Mouse (Mus musculus) kidney, postnatal 36 days (tissue): ENCODE data around the gene Pin4.
"Not testable (repeated sequence)": the region's sequence is repeated elsewhere in the genome, so short reads cannot be mapped to it uniquely, and the experiment has no call there.

Experiments
- DNase-seq, 2 experiments: peaks; one replicate each; pipeline ENCODE4 v3.0.0; 2021 to 2022; ENCODE audit warnings: mixed read lengths in 2 of 2

The Pin4 gene

DNA sequence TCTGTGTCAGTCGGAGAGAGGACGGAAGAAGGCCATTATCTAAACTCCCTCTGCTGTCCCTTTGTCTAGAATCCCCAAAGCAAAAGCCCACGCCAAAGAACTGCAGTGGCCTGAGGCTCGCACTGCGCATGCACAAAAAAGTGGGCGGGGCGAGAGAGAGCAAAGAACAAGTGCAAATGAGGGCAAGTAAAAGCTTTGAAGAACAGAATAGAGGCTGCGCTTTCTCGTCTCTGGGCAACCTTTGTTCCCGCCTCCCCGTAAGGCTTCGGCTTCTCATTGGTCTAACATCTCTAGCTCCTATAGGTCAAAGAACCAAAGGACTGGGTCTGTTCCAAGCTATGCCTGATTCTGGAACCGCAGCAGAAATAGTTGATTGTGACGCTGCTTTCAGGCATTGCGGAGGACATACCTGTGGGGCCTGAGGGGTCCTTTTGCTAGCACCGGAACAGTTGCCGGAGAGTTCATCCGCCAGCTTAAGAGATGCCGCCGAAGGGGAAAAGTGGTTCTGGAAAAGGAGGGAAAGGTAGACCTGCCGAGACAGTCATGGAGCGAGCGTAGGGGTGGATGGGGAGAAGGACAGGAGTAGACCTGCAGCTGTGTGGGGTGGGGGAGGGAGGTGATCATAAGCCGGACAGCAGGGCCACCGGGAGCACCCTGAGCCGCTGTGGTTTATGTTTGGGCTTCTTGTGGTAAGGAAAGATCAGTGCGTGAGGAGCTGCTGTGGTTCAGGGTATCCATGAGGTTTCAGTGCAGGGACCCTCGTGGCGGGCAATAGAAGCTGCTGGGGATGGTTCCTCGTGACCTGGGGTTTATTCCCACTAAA lies at the start of gene Pin4:
Gene Pin4, plus strand, starts transcription at position 406 of the 823 bp plus-strand sequence.
- peak; percentile 95 to 96 for DNase-seq

DNA sequence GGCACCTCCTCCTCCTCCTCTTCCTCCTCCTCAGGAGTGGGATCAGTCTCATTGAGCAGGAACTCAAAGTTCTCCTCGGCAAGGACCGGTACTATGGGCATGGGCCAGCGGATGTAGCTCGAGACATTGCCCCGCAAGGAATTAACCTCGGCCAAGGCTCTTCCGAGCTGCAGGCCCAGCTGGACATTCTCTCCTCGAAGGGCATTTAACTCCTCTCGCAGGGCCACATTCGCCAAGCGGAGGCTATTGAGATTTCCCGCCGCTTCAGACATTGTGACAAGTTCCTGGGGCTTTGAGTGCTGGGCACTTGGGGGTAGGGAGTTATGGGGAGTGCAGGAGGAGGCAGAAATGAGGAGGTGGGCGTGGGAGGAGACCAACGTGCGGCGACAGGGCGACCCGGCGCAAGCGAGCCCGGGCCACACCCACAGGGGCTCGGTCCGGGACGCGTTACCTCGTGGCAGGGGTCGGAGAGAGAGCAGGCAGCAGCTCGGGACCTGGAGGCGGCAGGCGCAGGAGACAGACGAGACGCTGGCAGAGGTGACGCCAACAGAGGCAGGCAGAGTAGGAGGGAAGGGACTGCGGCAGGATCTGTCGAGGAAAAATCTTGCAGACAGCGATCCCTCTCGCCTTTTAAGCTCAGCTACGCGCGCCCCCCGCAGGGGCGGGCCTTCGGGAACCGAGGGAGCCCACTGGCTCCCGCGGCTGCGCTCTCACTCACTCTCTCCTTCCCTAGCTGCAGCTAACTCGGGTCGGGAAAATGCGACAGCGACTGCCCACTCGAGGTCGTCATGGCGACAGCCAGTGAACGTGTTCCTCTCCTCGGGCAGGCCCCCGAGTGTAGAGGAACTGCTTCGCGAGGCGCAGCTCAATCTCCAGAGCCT lies 48.4 kb upstream of the Pin4 start, which contains the start of gene Rtl5:
Gene Rtl5, minus strand, starts transcription at position 714 of the 881 bp plus-strand sequence.
- DNase-seq = peak; percentile 76 to 80

DNA sequence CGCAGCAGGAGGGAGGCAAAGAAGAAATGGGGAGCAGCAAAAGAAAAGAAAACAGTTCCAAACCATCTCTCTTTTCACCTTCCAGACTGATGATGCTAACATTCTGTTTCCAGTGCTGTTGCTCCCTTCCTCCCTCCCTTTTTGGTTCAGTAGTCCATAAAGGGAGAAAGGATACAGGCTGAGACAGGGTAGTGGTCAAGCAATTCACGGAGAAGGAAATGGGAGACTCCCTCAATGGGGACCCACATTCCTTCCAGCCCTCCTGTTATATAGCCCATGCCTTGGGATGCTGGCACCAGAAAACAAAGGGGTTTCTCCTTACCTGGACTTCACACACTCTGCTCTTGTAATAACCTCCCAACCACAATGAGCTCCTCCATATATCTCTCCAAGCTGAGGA lies 47.7 kb upstream of the Pin4 start:
- DNase-seq = no peak

DNA sequence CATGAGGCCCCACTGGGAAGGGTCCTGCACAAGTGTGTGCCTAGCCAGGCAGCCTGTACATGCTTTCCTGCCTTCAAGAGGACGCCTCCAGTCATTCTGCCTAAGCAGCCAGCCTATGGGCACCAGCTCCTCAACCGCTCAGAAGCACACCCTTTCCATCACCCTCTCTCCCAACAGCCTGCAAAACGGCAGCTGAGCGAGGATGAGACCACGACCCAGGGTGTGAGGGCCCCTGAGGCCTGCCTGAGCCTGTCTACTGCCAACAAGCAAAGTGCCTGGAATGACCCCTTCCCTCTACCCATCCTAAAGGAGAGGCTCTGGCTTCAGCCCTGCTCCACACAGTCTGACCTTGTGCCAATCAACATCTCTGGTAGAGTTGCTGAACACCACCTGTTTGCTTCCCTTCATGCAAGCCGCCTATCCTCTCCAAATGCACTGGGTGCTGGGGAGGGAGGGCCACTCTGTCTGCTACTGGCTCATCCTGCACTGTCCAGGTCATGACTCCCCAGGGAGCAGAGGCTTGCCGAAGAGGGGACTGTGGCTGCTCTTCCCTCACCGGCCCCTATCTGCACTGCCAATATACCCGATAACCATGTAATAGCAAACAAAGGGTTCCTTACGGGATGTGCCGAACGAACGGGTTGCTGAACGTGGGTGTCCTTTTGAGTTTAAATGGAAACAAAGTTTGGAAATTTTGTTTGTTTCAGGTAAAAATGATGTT lies 45.5 kb upstream of the Pin4 start:
- no peak for DNase-seq

DNA sequence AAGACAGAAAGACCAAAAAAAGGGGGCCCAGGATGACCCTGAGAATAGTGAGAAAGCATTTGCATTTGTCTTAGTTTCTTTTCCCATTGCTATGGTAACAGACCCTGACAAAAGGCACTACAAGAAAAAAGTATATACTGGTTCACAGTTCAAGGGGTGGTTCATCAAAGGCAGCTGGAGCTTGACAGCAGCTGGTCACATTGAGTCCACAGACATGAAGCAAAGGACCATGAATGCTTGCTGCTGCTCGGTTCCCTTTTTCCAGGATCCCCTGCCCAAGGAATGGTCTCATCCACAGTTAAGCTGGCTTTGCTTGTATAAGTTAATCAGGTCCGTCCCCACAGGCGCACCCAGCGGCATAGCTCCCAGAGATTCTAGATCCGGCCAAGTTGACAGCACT lies 44.8 kb upstream of the Pin4 start:
- peak in 1 of 2 experiments; percentile 11 for DNase-seq

DNA sequence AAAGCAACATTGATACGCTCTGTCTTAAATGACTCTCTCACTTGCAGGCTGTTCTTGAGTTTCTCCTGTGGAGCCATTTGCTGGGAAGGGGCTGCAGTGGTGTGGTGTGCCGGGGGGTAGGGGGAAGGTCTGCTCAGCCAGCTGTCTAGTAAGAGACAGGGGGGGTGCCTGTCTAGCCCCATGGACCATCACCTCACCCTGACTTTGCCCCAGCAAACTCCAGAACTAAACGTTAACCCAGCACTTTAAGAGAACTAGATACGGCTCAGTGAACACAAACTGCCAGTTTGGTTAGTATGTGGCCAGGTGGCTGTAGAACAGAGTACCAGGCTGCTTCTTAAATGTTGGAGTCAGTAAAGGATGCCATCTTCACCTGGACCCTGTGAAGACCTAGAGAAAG lies 44.1 kb upstream of the Pin4 start:
- DNase-seq = peak; percentile 34 to 50

DNA sequence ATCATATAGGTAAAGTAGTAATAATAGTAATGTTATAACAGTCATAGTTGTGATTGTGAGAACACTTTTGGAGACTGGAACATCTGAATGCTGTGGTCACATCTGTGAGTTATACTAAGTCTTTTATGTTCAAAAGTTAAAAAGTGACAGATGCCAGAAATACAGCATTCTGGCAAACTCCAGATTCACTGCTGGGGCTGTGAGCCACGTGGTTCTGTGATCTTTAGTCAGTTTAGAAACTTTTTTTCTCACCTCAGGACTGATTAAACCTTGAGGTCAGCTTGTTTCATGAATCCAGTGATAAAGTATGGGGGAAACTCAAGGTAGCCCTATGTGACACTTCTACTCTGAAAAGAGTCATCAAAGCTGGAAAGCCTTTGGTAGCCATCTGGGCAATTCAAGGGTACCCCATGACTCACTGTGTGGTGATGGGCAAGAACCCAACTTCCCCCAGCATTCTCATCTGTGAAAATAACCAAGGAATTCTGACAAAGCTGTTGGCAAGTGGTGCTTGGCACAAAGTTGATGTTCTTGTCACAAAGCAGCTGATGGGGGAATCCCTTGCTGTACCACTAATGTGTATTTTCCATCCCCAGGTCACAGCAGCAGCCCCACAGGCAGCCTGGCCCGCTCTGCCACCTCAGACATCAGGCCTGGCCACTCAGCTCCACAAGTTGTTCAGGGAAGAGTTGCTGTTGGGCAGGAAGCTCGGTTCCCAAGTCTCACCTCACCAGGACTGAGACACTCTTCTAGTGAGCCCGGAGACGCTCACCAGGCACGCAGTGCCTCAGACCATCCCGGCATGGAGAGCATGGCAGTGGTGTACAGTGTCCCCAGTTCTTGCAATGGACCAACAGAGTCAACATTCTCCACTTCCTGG lies 42.1 kb upstream of the Pin4 start:
- DNase-seq = peak; percentile 15 to 22

DNA sequence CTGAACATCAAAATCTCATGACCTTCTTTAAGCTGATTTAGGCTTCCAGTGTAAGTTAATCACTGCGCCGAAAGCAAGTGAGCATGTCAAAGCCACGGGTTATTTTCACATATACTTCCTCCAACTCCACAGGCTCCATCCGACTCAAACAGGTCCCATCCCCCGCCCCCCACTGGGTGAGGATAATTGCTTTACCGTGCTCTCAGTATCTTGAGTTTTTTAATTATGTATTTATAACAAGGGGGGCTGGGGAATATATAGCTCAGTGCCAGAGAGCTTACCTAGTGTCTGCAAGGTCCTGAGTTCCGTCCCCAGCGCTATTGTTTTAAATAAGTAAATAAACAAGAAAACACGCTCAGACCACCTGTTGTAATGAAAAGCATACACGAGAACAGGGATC lies 38.2 kb upstream of the Pin4 start:
- DNase-seq = no peak

DNA sequence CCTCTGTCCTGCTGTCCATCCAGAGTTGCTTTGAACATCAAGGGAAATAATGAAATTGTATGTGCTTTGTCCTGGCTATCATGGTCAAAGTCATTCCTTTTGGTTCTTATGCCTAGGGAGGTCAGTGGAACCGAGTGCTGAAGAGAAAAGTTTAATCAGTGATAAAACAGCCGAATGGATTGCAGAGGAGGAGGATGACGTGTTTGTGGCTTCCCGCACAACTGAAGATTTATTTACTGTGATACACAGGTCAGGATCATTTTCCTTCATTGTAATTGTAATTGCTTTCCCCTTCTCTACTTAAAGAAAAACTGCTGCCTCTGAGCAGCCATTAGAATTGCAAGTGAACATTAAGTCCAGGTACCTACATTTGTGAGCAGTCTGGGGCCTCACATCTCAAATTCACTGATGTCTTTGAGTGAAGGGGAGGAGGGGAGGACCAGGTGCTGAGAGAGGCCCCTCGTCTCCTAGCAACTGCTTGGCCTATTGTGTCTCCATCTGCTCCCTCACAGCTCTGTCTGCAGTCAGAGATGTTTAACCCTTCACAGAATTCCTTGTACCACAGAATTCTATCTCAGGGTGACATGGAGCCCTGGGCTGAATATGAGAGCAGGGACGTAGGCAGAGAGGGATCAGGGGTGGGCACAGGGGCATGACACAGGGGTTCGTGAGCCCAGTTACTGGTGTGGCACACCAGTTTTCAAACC lies 37.5 kb upstream of the Pin4 start:
- DNase-seq = no peak

DNA sequence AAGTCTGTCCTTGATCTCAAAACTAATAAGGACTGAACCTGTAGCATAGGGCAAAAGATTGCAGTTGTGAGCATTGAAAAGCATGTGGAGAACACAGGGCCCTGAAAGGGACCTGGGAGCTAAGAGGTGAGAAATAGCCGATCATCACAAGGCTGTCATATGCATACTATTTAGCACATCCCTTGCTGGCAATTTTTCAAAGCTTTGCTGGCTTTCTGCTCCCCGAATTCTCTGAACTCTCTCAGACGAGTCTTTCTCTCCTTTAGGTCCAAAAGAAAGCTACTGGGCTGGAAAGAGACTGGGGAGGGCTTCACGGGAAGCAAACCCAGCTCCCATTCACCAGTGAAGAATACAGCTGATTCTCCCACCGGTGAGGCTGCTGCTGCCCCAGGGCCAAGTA lies 36.9 kb upstream of the Pin4 start:
- no peak for DNase-seq

DNA sequence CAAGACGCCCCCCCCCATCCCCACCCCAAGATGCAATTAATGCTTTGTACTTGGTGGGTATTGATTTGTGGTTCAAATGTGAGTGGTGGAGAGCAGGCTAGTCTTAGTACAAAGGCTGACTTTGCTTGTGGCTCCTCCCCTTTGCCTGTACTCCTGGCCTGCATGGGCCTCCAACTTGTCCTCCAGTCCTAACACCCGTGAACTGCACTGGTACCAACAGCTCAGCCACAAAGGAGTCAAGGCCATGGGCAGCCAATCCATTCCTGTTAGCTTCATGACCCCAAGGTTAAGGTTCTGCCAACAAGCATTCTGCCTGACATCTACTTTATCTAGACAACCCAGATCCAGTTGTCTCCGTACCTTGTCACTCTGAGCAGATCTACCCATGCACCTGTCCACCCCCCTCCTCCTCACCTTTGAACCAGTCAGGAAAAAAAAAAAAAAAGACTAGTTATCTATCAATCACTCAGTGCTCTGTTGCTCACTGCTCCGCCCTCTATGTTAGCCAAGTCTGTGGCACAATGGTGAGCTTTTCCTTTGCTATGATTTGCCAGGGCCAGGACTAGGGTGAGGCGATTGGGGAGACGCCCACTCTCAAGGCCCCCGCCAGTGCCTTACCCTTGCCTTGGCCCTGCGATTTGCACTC lies 33.3 kb upstream of the Pin4 start:
- DNase-seq = peak; percentile 31 to 40

DNA sequence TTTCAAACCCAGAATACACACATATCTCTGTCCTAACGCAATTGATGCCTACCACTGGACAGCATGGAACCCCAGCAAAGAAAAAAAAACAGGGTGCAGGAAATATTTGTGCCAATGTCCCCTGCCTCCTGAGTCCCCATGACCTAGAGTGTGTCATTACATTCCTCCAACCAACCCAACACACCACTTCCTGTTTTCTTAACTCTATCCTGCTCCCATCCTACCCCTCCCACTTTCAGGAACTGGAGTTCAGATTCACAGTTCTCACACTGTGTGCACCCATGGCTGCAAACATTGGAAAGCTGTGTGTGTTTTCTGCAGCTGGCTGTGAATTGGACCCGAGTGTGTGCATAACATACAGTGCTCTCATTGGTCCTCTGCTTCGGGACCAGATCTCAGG lies 28.6 kb upstream of the Pin4 start:
- no peak for DNase-seq

DNA sequence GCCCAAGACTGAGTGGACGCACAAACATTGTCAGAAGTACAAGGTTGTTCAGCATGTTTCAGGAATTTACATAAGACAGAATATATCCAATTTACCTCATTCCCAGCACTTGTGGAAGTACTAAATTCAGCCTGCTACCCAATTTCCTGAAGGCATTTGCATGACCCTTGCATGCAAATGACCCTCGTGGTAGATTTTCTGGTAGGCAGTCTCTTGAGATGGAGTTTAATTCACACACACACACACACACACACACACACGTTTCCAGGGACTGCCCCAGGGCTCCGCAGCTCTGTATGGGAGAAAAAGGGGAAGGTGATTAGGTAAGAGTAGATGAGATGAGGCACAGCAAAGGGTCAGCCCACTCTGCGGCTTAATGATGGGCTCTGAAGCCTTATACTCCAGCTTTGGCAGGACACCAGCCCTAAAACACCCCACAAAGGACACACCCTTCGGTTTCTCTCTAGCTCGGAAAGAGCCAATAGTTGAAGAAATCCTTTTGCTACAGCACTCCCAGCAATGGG lies 24.8 kb upstream of the Pin4 start:
- no peak for DNase-seq

DNA sequence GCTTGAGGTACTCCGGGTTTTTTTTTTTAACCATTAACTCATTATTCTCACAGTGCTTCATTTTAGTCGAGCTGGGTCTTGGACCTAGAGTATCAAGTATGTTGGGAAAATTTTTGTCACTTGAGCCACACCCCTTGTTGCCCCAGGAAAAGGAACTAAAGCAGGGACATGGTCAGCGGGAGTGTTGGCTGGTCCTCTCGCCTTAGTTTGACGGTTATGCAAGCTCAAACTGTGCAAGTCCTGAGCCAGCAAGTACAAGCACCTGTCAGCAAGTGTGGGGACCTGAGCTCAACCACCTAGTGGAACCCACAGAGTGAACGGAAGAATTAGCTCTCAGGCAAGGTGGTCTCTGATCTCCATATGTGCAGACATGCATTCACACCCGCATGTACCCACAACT lies 17.4 kb upstream of the Pin4 start:
- no peak for DNase-seq

DNA sequence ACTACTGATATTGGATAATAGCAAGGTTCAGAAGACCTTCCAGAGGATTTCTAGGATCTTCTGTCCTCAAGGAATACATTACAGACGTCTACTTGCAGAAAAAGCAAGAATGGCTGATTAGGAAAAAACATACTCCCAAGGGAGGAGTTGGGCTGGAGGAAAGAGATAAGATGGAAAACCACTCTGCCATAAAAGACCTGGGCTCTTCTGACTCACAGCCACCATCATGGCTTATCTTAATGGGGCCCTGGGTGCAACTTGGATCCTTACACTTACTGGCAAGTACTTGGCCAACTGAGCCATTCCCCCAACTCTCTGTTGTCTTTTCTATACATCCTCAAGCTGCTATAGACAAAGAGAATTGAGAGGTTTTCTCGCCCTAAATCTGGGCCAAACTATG lies 15.4 kb upstream of the Pin4 start:
- DNase-seq = not testable (repeated sequence)

DNA sequence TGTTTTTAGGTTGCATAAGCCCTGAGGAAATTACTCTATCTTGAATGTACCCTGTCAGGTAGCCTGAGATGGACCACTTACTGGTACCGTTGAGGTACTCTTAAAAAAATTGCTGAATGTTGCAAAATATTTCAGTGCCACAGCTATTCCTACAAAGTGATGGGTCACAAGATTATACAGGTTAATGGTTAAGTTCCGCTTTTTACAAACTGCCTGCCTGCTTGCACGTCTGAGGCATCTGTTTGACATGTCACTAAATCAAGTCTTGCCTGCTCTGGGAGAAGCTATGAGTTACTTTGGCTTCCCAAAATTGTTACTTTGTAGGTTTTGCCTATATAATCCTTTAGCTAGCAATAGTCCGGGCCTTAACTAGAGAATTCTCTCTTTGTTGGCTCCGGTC lies 9.9 kb upstream of the Pin4 start:
- not testable (repeated sequence) for DNase-seq

DNA sequence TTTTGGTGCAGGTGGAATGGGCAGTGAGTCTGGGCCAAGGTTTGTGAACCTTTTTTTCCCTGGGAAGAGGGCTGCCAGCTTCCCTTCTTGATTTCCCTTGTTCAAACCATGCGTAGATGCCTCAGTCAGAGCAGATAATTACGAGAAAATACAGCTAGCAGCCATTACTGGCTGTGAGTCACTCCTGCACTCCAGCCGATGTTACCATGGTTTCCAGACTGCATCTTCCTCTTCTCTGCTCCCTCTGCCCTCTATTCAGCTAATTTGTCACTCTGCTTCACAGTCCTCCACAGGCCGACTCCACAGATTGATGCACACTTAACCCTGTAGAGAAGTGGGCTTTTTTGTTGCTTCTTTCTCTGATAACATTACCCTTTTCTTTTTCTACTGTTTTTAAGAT lies 3.6 kb upstream of the Pin4 start:
- DNase-seq = no peak

DNA sequence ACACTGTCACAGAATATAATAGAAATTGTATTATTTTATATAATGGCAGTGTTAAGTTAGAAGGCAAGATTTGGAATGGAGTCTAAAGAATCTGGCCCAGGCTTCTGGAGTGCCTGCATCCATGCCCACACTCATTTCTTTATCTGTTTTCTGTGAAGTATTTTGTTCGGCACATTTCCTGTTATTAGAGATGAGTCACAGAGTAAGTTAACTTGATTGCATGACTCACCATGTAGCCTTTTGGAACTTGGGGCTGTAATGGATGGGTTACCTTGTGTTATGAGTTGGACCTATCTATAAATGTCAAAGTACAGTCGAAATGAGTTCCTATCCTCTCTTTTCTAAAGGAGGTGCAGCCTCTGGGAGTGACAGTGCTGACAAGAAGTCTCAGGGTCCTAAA lies 2.1 kb downstream of the Pin4 start:
- DNase-seq = no peak

DNA sequence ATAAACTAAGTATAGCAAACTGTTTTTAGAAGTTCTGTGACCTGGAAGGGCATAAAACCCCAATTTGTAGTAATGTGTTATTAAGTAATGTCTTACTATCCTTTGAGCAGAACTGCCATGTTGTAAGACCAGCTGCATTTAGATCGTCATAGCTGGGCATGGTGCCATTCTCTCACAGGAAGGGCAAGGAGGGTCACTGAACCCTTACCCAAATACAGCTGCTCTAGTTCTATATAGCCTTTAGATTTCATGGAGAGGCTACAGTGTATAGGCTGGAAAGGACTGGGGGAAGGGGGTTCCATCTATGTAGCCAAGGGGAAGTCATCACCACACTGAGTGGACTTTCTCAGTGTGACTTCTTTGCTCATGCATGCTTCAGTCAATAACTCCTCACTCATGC lies 21.9 kb downstream of the Pin4 start:
- no peak for DNase-seq

DNA sequence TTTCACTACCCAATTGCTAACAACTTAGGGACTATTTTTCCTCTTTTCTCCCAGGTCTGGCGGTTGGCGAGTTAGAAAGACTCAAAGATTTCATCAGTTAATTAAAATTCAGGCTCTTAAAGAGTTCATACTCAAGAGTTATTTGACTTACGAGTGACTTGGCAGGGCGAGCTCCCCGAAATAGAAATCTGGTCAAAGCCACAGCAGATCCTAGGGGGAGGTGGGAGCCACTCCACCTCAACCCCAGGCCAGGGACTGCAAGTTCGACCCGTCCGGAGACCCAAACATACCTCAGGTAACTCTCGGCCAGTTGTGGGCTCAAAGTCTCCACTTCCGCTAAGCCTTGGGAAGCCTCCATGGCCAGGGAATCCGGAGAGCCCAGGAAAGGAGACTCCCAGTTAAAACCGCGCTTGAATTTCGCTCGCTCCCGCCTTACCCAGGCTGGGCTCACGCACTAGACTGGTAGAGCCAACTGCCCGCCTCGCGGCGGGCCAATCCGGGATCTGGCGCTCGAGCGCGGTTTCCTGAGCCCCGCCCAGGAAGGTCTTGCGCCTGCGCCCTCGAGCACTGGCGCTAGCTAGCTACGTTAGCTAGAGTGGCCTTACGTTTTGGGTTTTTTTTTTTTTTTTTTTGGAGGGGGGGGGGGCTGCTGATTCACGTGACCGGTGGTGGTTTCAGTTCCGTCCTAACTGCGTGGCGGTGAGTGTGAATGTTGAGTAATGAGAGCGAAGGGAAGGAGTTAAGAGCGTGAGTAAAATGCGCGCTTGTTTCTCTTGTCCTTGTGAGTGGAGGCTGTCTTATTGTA lies 37.6 kb downstream of the Pin4 start, which contains the start of gene Ercc6l:
Gene Ercc6l, minus strand, starts transcription at position 474 of the 805 bp plus-strand sequence.
- DNase-seq = peak; percentile 90 to 95
